Mouse (Mus musculus) right cerebral cortex, adult 18-20 months (tissue): ENCODE measurements around the gene Mtx3.

ENCODE experiments used
- DNase-seq: peaks from one replicate; pipeline ENCODE4 v3.0.0; 2022; ENCODE audit warnings: mixed read lengths

Mtx3 gene

DNA sequence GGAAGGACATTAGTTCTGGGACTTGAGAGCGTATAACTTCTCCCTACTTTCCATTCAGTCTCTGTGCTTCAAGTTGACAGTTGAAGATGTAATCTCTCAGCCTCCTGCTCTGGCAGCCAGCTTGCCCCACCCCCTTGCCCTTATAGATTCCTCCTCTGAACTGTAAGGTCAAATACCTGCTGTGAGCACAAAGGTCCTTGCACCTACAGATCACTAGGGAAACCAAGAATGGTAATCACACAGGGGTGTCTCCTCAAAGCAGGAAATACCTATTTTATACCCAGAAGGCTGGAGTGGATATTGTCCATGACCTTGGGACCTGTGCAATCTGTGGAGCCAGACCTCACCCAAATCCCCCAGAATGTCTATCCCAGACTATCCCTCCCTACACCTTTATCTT is 40.4 kb downstream of the Mtx3 start:
- no peak for DNase-seq

DNA sequence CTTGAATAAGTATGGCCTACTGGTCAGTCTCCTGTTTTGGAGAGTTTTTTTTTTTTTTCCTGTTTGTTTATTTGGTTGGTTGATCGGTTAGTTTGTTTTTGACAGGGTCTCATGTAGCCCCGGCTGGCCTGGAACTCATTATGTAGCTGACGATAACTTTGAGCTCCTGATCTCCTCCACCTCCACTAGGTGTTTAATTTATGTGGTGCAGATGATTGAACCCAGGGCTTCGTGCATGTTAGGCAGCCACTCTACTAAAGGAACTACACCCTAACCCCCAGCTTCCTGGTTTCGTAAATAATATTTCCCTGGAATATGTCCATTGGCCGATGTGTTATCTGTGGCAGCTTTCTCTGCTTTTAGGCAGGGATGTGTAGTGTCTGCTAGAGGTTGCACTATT is 54.5 kb downstream of the Mtx3 start:
- DNase-seq: no peak

DNA sequence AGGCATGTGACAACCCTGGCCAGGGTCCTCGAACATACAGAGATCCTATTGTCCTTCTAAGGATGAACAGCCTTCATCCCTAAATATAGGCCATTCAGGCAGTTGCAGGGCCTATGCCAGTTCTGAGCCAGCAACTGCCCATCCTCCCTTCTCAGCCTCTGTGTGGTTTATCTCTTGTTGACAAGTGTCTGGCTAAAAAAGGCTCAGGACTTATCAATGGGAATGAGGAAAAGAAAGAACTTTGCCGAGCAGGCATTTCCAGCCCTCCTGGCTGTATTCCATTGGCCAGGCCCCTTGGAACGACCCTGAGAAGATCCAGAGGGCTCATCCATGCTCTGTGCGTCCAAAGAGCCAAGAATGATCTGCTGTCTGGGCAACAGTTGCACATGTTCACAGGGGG is 58.7 kb downstream of the Mtx3 start:
- DNase-seq: no peak

DNA sequence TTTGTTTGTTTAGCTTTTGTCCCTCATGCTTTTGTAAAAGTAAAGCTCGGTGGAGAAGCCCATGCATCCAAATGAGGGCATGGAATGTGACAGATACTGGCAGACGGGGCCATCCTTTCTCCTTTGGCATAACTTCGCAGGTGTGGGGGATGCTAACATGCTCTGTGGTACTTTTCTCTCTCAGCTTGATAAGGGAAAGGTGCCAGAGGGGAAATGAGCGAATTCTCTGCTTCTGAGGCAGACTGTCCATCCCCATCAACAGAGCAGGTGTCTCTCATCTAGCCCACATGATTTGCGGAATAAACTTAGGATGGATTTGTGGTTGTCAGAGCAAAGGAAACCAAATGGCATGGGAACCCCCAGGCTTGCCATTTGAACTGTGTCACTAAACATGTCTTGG is 61.4 kb downstream of the Mtx3 start:
- DNase-seq: no peak

DNA sequence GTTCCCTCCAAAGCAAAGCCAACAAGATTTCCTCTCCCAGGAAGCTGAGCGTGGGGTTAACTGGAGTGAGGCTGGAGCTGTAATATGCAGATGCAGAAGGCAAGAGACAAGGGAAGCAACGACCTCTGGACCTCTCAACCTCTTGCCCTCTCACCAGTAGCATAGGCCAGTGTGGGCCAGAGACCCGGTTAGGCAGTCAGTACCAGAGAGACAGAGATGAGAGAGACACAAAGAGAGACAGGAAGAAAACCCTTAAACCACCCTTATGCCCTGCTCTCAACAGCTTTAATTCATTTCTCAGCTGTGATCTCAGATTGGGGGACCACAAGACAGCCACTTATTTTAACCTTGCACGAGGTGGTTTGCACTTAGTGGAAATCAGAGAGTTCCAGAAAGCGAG is 62.8 kb downstream of the Mtx3 start:
- no peak for DNase-seq
